9 mouse cellular contexts compared by ENCODE assay signal in the genomic region with DNA sequence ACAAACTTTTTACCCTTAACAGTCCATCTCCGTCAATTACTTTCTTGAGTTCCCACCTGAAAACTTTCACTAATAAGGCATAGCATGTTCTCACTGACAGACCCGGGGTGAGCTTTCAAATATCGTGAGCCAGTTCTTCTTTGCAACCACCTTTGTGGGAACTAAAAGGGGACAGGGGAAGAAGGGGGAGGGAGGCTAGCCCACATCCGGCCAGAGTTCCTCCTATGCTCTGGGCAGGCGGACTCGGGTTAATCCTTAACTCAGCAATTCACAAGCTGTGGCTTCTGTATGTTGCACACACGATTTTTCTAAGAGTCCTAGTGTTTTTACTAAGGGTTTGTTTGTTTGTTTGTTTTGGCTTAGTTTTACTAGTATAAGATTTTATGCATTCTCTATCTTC. TPM values are rescaled to one million over a fixed set of nuclear protein-coding genes. Genes with fewer than 3 reads are reported as not detected.
A peak's percentile ranks its signal among the peaks of the same experiment; 100 is the strongest.
DNase-seq lines count a peak whose midpoint lies in the region; ATAC-seq lines count a peak whose summit lies in the region.
"Had no signal": no experiment of that assay in that cellular context is flagged by ENCODE, and none has a peak within 500 bp of the region (broad histone marks: within the 10 kb centered on the region; RNA-seq: fewer than 3 reads in every experiment).

No protein-coding gene starts in this region.

- H3K27me3 ChIP-seq in heart, embryonic 11.5 days (ENCODE audit: control insufficient read depth, insufficient read depth, low read length): no peaks in the 10 kb centered on the region
- no peaks in the 10 kb centered on the region for H3K27me3 ChIP-seq in heart, embryonic 10.5 days (ENCODE audit: insufficient read depth, poor library complexity, severe bottlenecking)
- no peaks in the 10 kb centered on the region for H3K27me3 ChIP-seq in liver, embryonic 11.5 days (replicated peaks; ENCODE audit: control insufficient read depth, insufficient read depth, low read length)
- no peaks in the 10 kb centered on the region for H3K27me3 ChIP-seq in splenic B cell, adult 2 months (ENCODE audit: control insufficient read depth, insufficient read depth, low read length, poor library complexity, severe bottlenecking)
- no peaks in the 10 kb centered on the region for H3K27me3 ChIP-seq in forebrain, embryonic 15.5 days
- no peaks in the 10 kb centered on the region for H3K27me3 ChIP-seq in midbrain, embryonic 11.5 days (ENCODE audit: control insufficient read depth, insufficient read depth, low read length)
- no peaks in the 10 kb centered on the region for H3K27me3 ChIP-seq in hindbrain, embryonic 10.5 days (ENCODE audit: insufficient read depth, poor library complexity, severe bottlenecking)

- no peak overlapping the region for H3K4me2 ChIP-seq in heart, embryonic 11.5 days
- H3K4me2 ChIP-seq in liver, embryonic 11.5 days: 0 out of 2 replicates have a peak overlapping the region, but pooled peaks have one; percentile 1
- H3K4me2 ChIP-seq in forebrain, embryonic 15.5 days (replicated peaks): no peak overlapping the region
- no peak overlapping the region for H3K4me2 ChIP-seq in midbrain, embryonic 11.5 days

- ATAC-seq in heart, embryonic 11.5 days (replicated peaks; ENCODE audit: insufficient number of reproducible peaks, low FRiP score, low TSS enrichment): no peak
- ATAC-seq in liver, embryonic 11.5 days (replicated peaks; ENCODE audit: low FRiP score): no peak
- no peak for ATAC-seq in forebrain, embryonic 15.5 days (replicated peaks)
- no peak for ATAC-seq in midbrain, embryonic 11.5 days (ENCODE audit: low FRiP score)

- WGBS in heart, embryonic 11.5 days (ENCODE audit: insufficient replicate concordance): 47% methylated on average over 7 of the region's 7 CpGs
- WGBS in heart, embryonic 10.5 days: 53% methylated on average over 7 of the region's 7 CpGs
- WGBS in liver, embryonic 11.5 days: 31% methylated on average over 7 of the region's 7 CpGs
- WGBS in forebrain, embryonic 15.5 days: 75% methylated on average over 7 of the region's 7 CpGs
- 66% methylated on average over 7 of the region's 7 CpGs for WGBS in midbrain, embryonic 11.5 days
- 68% methylated on average over 7 of the region's 7 CpGs for WGBS in hindbrain, embryonic 10.5 days

- H3K4me3 ChIP-seq in heart, embryonic 11.5 days (ENCODE audit: low read depth, low read length): no peak overlapping the region
- no peak overlapping the region for H3K4me3 ChIP-seq in heart, embryonic 10.5 days
- no peak overlapping the region for H3K4me3 ChIP-seq in liver, embryonic 11.5 days (ENCODE audit: low read depth, low read length)
- H3K4me3 ChIP-seq in forebrain, embryonic 15.5 days: no peak overlapping the region
- no peak overlapping the region for H3K4me3 ChIP-seq in midbrain, embryonic 11.5 days (ENCODE audit: low read depth, low read length)
- no peak overlapping the region for H3K4me3 ChIP-seq in hindbrain, embryonic 10.5 days

- H3K27ac ChIP-seq in heart, embryonic 11.5 days (ENCODE audit: low read depth, low read length): no peak overlapping the region
- H3K27ac ChIP-seq in heart, embryonic 10.5 days: peak overlapping the region; percentile 59; the same call in 1 of the 2 replicates
- no peak overlapping the region for H3K27ac ChIP-seq in liver, embryonic 11.5 days (ENCODE audit: low read depth, low read length)
- H3K27ac ChIP-seq in forebrain, embryonic 15.5 days (replicated peaks): no peak overlapping the region
- H3K27ac ChIP-seq in midbrain, embryonic 11.5 days (ENCODE audit: low read depth, low read length): no peak overlapping the region
- H3K27ac ChIP-seq in hindbrain, embryonic 10.5 days: no peak overlapping the region

- H3K4me1 ChIP-seq in heart, embryonic 11.5 days (ENCODE audit: control insufficient read depth, insufficient read depth, low read length): peaks cover 11% of the 10 kb centered on the region
- peaks cover 21% of the 10 kb centered on the region for H3K4me1 ChIP-seq in heart, embryonic 10.5 days
- peaks cover 4% of the 10 kb centered on the region; the same call in 1 of the 2 replicates for H3K4me1 ChIP-seq in liver, embryonic 11.5 days (replicated peaks; ENCODE audit: control insufficient read depth, insufficient read depth, low read length)
- H3K4me1 ChIP-seq in forebrain, embryonic 15.5 days: no peaks in the 10 kb centered on the region
- H3K4me1 ChIP-seq in midbrain, embryonic 11.5 days (ENCODE audit: control insufficient read depth, insufficient read depth, low read length): no peaks in the 10 kb centered on the region
- 0 out of 2 replicates have a peak, but pooled peaks cover 12% of the 10 kb centered on the region for H3K4me1 ChIP-seq in hindbrain, embryonic 10.5 days (replicated peaks)

- peak; percentile 38 to 71 for DNase-seq in heart, adult 18-20 months
- peak; percentile 41 for DNase-seq in heart, embryonic 10.5 days (ENCODE audit: low spot score)
- DNase-seq in liver, embryonic 11.5 days (ENCODE audit: low spot score): peak; percentile 34
- peak; percentile 70 for DNase-seq in splenic B cell, adult 2 months (ENCODE audit: low read depth, low spot score)
- DNase-seq in midbrain, embryonic 11.5 days (ENCODE audit: low spot score, missing footprints): no peak
- DNase-seq in hindbrain, embryonic 10.5 days (ENCODE audit: low spot score): no peak

- H3K9ac ChIP-seq in heart, embryonic 11.5 days (ENCODE audit: low read depth, low read length): no peak overlapping the region
- H3K9ac ChIP-seq in liver, embryonic 11.5 days (ENCODE audit: low read depth, low read length): no peak overlapping the region
- H3K9ac ChIP-seq in forebrain, embryonic 15.5 days (replicated peaks): no peak overlapping the region
- H3K9ac ChIP-seq in midbrain, embryonic 11.5 days (ENCODE audit: low read length): no peak overlapping the region

- H3K9me3 ChIP-seq in heart, embryonic 11.5 days (replicated peaks; ENCODE audit: control insufficient read depth, low read length): no peaks in the 10 kb centered on the region
- no peaks in the 10 kb centered on the region for H3K9me3 ChIP-seq in heart, embryonic 10.5 days
- no peaks in the 10 kb centered on the region for H3K9me3 ChIP-seq in liver, embryonic 11.5 days (ENCODE audit: control insufficient read depth, low read length)
- no peaks in the 10 kb centered on the region for H3K9me3 ChIP-seq in forebrain, embryonic 15.5 days
- H3K9me3 ChIP-seq in midbrain, embryonic 11.5 days (ENCODE audit: control insufficient read depth, low read length): no peaks in the 10 kb centered on the region
- no peaks in the 10 kb centered on the region for H3K9me3 ChIP-seq in hindbrain, embryonic 10.5 days

- no peaks in the 10 kb centered on the region for H3K36me3 ChIP-seq in heart, embryonic 11.5 days (ENCODE audit: control insufficient read depth, insufficient read depth, low read length)
- no peaks in the 10 kb centered on the region for H3K36me3 ChIP-seq in heart, embryonic 10.5 days
- H3K36me3 ChIP-seq in liver, embryonic 11.5 days (ENCODE audit: control insufficient read depth, insufficient read depth, low read length): no peaks in the 10 kb centered on the region
- H3K36me3 ChIP-seq in splenic B cell, adult 2 months (ENCODE audit: control insufficient read depth, insufficient read depth, low read length, poor library complexity, severe bottlenecking): peaks cover 3% of the 10 kb centered on the region; the same call in 1 of the 2 replicates
- no peaks in the 10 kb centered on the region for H3K36me3 ChIP-seq in forebrain, embryonic 15.5 days
- H3K36me3 ChIP-seq in midbrain, embryonic 11.5 days (ENCODE audit: control insufficient read depth, insufficient read depth, low read length): no peaks in the 10 kb centered on the region
- H3K36me3 ChIP-seq in hindbrain, embryonic 10.5 days: no peaks in the 10 kb centered on the region

RNA-seq across cellular contexts. Expression of gene Irgm2, which starts 24.9 kb away (rescaled TPM):
- 10 to 100 TPM; 10.0 to 30.3 TPM for total RNA-seq in heart, adult 18-20 months (2021)
- 1.4 and 1.6 TPM in 2 replicates for polyA plus RNA-seq in heart, embryonic 11.5 days (2014; fragmentation: Nextera tagmentation; extraction: Ambion mirVana)
- polyA plus RNA-seq in heart, embryonic 10.5 days (2016; fragmentation: Nextera tagmentation; extraction: Ambion mirVana): 0.90 and 1.1 TPM in 2 replicates
- 2.3 and 2.5 TPM in 2 replicates for polyA plus RNA-seq in liver, embryonic 11.5 days (2014; fragmentation: Nextera tagmentation; extraction: Ambion mirVana)
- polyA plus RNA-seq in forebrain, embryonic 15.5 days (2015; fragmentation: Nextera tagmentation; extraction: Ambion mirVana): 0.55 and 0.86 TPM in 2 replicates
- 0.51 and 0.81 TPM in 2 replicates for polyA plus RNA-seq in midbrain, embryonic 11.5 days (2014; fragmentation: Nextera tagmentation; extraction: Ambion mirVana)
- polyA plus RNA-seq in hindbrain, embryonic 10.5 days (2016; fragmentation: Nextera tagmentation; extraction: Ambion mirVana): 0.44 and 0.55 TPM in 2 replicates

RNA-seq across cellular contexts. Expression of gene Igtp, which starts 25.0 kb away (rescaled TPM):
- 10 to 100 TPM in 1 of 2 experiments, 1 to 10 TPM in 1; 9.2 to 33.3 TPM for total RNA-seq in heart, adult 18-20 months (2021)
- polyA plus RNA-seq in heart, embryonic 11.5 days (2014; fragmentation: Nextera tagmentation; extraction: Ambion mirVana): 4.1 and 5.3 TPM in 2 replicates
- 3.1 and 3.4 TPM in 2 replicates for polyA plus RNA-seq in heart, embryonic 10.5 days (2016; fragmentation: Nextera tagmentation; extraction: Ambion mirVana)
- polyA plus RNA-seq in liver, embryonic 11.5 days (2014; fragmentation: Nextera tagmentation; extraction: Ambion mirVana): 5.0 and 5.5 TPM in 2 replicates
- 1.3 and 1.5 TPM in 2 replicates for polyA plus RNA-seq in forebrain, embryonic 15.5 days (2015; fragmentation: Nextera tagmentation; extraction: Ambion mirVana)
- 2.0 and 2.2 TPM in 2 replicates for polyA plus RNA-seq in midbrain, embryonic 11.5 days (2014; fragmentation: Nextera tagmentation; extraction: Ambion mirVana)
- 1.6 and 2.5 TPM in 2 replicates for polyA plus RNA-seq in hindbrain, embryonic 10.5 days (2016; fragmentation: Nextera tagmentation; extraction: Ambion mirVana)

RNA-seq across cellular contexts. Expression of gene 4930438A08Rik, which starts 50.3 kb away (rescaled TPM):
- not detected for total RNA-seq in heart, adult 18-20 months (2021)
- not detected in 2 replicates for polyA plus RNA-seq in heart, embryonic 11.5 days (2014; fragmentation: Nextera tagmentation; extraction: Ambion mirVana)
- not detected in 2 replicates for polyA plus RNA-seq in heart, embryonic 10.5 days (2016; fragmentation: Nextera tagmentation; extraction: Ambion mirVana)
- polyA plus RNA-seq in liver, embryonic 11.5 days (2014; fragmentation: Nextera tagmentation; extraction: Ambion mirVana): 0.30 and 0.44 TPM in 2 replicates
- not detected in 2 replicates for polyA plus RNA-seq in forebrain, embryonic 15.5 days (2015; fragmentation: Nextera tagmentation; extraction: Ambion mirVana)
- polyA plus RNA-seq in midbrain, embryonic 11.5 days (2014; fragmentation: Nextera tagmentation; extraction: Ambion mirVana): not detected in 2 replicates
- polyA plus RNA-seq in hindbrain, embryonic 10.5 days (2016; fragmentation: Nextera tagmentation; extraction: Ambion mirVana): 0.12 and 0.14 TPM in 2 replicates
- total RNA-seq: left cerebral cortex, postnatal 14 days had no signal

RNA-seq across cellular contexts. Expression of gene Mrpl22, which starts 52.9 kb away (rescaled TPM):
- 10 to 100 TPM; 51.2 to 53.4 TPM for total RNA-seq in heart, adult 18-20 months (2021)
- 106 and 109 TPM in 2 replicates for polyA plus RNA-seq in heart, embryonic 11.5 days (2014; fragmentation: Nextera tagmentation; extraction: Ambion mirVana)
- 116 and 137 TPM in 2 replicates for polyA plus RNA-seq in heart, embryonic 10.5 days (2016; fragmentation: Nextera tagmentation; extraction: Ambion mirVana)
- polyA plus RNA-seq in liver, embryonic 11.5 days (2014; fragmentation: Nextera tagmentation; extraction: Ambion mirVana): 178 and 190 TPM in 2 replicates
- 106 and 107 TPM in 2 replicates for polyA plus RNA-seq in forebrain, embryonic 15.5 days (2015; fragmentation: Nextera tagmentation; extraction: Ambion mirVana)
- polyA plus RNA-seq in midbrain, embryonic 11.5 days (2014; fragmentation: Nextera tagmentation; extraction: Ambion mirVana): 124 and 130 TPM in 2 replicates
- polyA plus RNA-seq in hindbrain, embryonic 10.5 days (2016; fragmentation: Nextera tagmentation; extraction: Ambion mirVana): 140 TPM in 2 replicates

RNA-seq across cellular contexts. Expression of gene Gemin5, which starts 56.0 kb away (rescaled TPM):
- 10 to 100 TPM in 1 of 2 experiments, 1 to 10 TPM in 1; 8.7 to 10.0 TPM for total RNA-seq in heart, adult 18-20 months (2021)
- 15.3 TPM in 2 replicates for polyA plus RNA-seq in heart, embryonic 11.5 days (2014; fragmentation: Nextera tagmentation; extraction: Ambion mirVana)
- 20.9 and 26.2 TPM in 2 replicates for polyA plus RNA-seq in heart, embryonic 10.5 days (2016; fragmentation: Nextera tagmentation; extraction: Ambion mirVana)
- 36.6 and 41.1 TPM in 2 replicates for polyA plus RNA-seq in liver, embryonic 11.5 days (2014; fragmentation: Nextera tagmentation; extraction: Ambion mirVana)
- polyA plus RNA-seq in forebrain, embryonic 15.5 days (2015; fragmentation: Nextera tagmentation; extraction: Ambion mirVana): 12.7 and 15.9 TPM in 2 replicates
- 20.3 and 22.6 TPM in 2 replicates for polyA plus RNA-seq in midbrain, embryonic 11.5 days (2014; fragmentation: Nextera tagmentation; extraction: Ambion mirVana)
- polyA plus RNA-seq in hindbrain, embryonic 10.5 days (2016; fragmentation: Nextera tagmentation; extraction: Ambion mirVana): 27.0 and 31.8 TPM in 2 replicates

Comparison
In these comparisons a context has a peak if more than half of its experiments do, and no peak if none do; other contexts are left out.
1. DNase-seq: peak in heart, adult 18-20 months (2 of 2), heart, embryonic 10.5 days (single experiment), liver, embryonic 11.5 days (single experiment) and splenic B cell, adult 2 months (single experiment); none in midbrain, embryonic 11.5 days (single experiment) and hindbrain, embryonic 10.5 days (single experiment).